ENCODE assay signal across 23 mouse cellular contexts in genomic region chr3:108202506-108202905, GRCm38 (mm10). TPM values are rescaled to one million over a fixed set of nuclear protein-coding genes. Genes with fewer than 3 reads are reported as not detected.
DNase-seq lines count a peak whose midpoint lies in the region; ATAC-seq and TF ChIP-seq lines count a peak whose summit lies in the region.
"Had no signal": no experiment of that assay in that cellular context is flagged by ENCODE, and none has a peak within 500 bp of the region (broad histone marks: within the 10 kb centered on the region; RNA-seq: fewer than 3 reads in every experiment).

No protein-coding gene starts in this region.

- no peak for TF ChIP-seq CTCF in cerebellum, adult 2 months (IDR thresholded peaks at IDR 0.05; ENCODE audit: borderline replicate concordance, insufficient read depth, low read depth, low read length)
- TF ChIP-seq CTCF in midbrain, postnatal 0 days (IDR thresholded peaks at IDR 0.05), result no peak

- no peaks in the 10 kb centered on the region for H3K27me3 ChIP-seq in cerebellum, adult 2 months (ENCODE audit: control insufficient read depth, insufficient read depth, low read length)
- no peaks in the 10 kb centered on the region for H3K27me3 ChIP-seq in liver, embryonic 13.5 days
- no peaks in the 10 kb centered on the region for H3K27me3 ChIP-seq in limb, embryonic 13.5 days
- H3K27me3 ChIP-seq in midbrain, postnatal 0 days (ENCODE audit: insufficient read depth, low read length), result no peaks in the 10 kb centered on the region
- H3K27me3 ChIP-seq: hindbrain, embryonic 15.5 days; intestine, embryonic 15.5 days; midbrain, embryonic 15.5 days; neural tube, embryonic 15.5 days had no signal

- peaks cover 41% of the 10 kb centered on the region for H3K36me3 ChIP-seq in liver, embryonic 13.5 days
- H3K36me3 ChIP-seq in limb, embryonic 13.5 days, result peaks cover 65% of the 10 kb centered on the region
- H3K36me3 ChIP-seq in midbrain, postnatal 0 days (ENCODE audit: insufficient read depth, low read length), result peaks cover 40% of the 10 kb centered on the region

- H3K9me3 ChIP-seq in liver, embryonic 13.5 days (replicated peaks), result no peaks in the 10 kb centered on the region
- H3K9me3 ChIP-seq in limb, embryonic 13.5 days, result no peaks in the 10 kb centered on the region
- no peaks in the 10 kb centered on the region for H3K9me3 ChIP-seq in midbrain, postnatal 0 days (ENCODE audit: low read length)
- H3K9me3 ChIP-seq: G1E; hindbrain, embryonic 15.5 days; intestine, embryonic 15.5 days; midbrain, embryonic 15.5 days; neural tube, embryonic 15.5 days had no signal

- peak in 1 of 2 experiments; percentile 15 for DNase-seq in cerebellum, adult 2 months
- DNase-seq in cerebellum, adult 11 months, result no peak
- DNase-seq in liver, embryonic 13.5 days, result no peak
- DNase-seq in liver, result no peak
- peak; percentile 80 for DNase-seq in lung, postnatal 36 days
- no peak for DNase-seq in midbrain, postnatal 0 days (ENCODE audit: low spot score)
- no peak for DNase-seq in kidney, adult 11 months
- DNase-seq: adrenal gland, postnatal 14 days; gastrocnemius, postnatal 14 days; heart, adult 2 months; heart, postnatal 4 days; thymus, postnatal 25 days had no signal

- peak overlapping the region; percentile 25; the same call in 1 of the 2 replicates for H3K27ac ChIP-seq in cerebellum, adult 2 months (ENCODE audit: insufficient read depth, low read length)
- H3K27ac ChIP-seq in liver, embryonic 13.5 days, result peak overlapping the region; percentile 23; the same call in 1 of the 2 replicates
- H3K27ac ChIP-seq in limb, embryonic 13.5 days, result no peak overlapping the region
- H3K27ac ChIP-seq in midbrain, postnatal 0 days (ENCODE audit: low read depth, low read length), result no peak overlapping the region
- H3K27ac ChIP-seq: heart, adult 2 months; hindbrain, embryonic 15.5 days; intestine, embryonic 15.5 days; kidney, postnatal 0 days; liver, embryonic 14.5 days; midbrain, embryonic 15.5 days; neural tube, embryonic 15.5 days had no signal

- peaks cover 32% of the 10 kb centered on the region for H3K4me1 ChIP-seq in cerebellum, adult 2 months (ENCODE audit: control insufficient read depth, insufficient read depth, low read length)
- peaks cover 44% of the 10 kb centered on the region for H3K4me1 ChIP-seq in liver, embryonic 13.5 days (replicated peaks)
- peaks cover 49% of the 10 kb centered on the region for H3K4me1 ChIP-seq in limb, embryonic 13.5 days
- H3K4me1 ChIP-seq in midbrain, postnatal 0 days (ENCODE audit: insufficient read depth, low read length), result no peaks in the 10 kb centered on the region

- peak overlapping the region; percentile 10; the same call in 1 of the 2 replicates for H3K9ac ChIP-seq in liver, embryonic 13.5 days
- peak overlapping the region; percentile 19; the same call in 1 of the 2 replicates for H3K9ac ChIP-seq in limb, embryonic 13.5 days
- H3K9ac ChIP-seq in midbrain, postnatal 0 days (replicated peaks; ENCODE audit: low read length, poor library complexity, severe bottlenecking), result no peak overlapping the region
- H3K9ac ChIP-seq: hindbrain, embryonic 15.5 days; intestine, embryonic 15.5 days; liver, embryonic 14.5 days; midbrain, embryonic 15.5 days; neural tube, embryonic 15.5 days had no signal

- ATAC-seq in liver, embryonic 13.5 days (ENCODE audit: low read depth), result no peak
- ATAC-seq in limb, embryonic 13.5 days (ENCODE audit: low FRiP score, low read depth), result no peak
- ATAC-seq in midbrain, postnatal 0 days (ENCODE audit: low FRiP score), result no peak
- ATAC-seq: activated CD4-positive, CD25-positive, alpha-beta regulatory T cell, adult 4 months; forebrain, embryonic 14.5 days; intestine, embryonic 15.5 days; midbrain, embryonic 15.5 days had no signal

- no peak for TF ChIP-seq POLR2A in cerebellum, adult 2 months (IDR thresholded peaks at IDR 0.05; ENCODE audit: borderline replicate concordance, insufficient read depth, low read length)

- no peak overlapping the region for H3K4me3 ChIP-seq in cerebellum, adult 2 months (replicated peaks; ENCODE audit: insufficient read depth, low read depth, low read length)
- no peak overlapping the region for H3K4me3 ChIP-seq in liver, embryonic 13.5 days (replicated peaks)
- no peak overlapping the region for H3K4me3 ChIP-seq in limb, embryonic 13.5 days
- no peak overlapping the region for H3K4me3 ChIP-seq in midbrain, postnatal 0 days (ENCODE audit: low read depth, low read length)
- H3K4me3 ChIP-seq: heart, adult 2 months; hindbrain, embryonic 15.5 days; intestine, embryonic 15.5 days; midbrain, embryonic 15.5 days; neural tube, embryonic 15.5 days had no signal

- H3K4me2 ChIP-seq in liver, embryonic 13.5 days, result no peak overlapping the region
- no peak overlapping the region for H3K4me2 ChIP-seq in limb, embryonic 13.5 days (replicated peaks)
- no peak overlapping the region for H3K4me2 ChIP-seq in midbrain, postnatal 0 days (ENCODE audit: low read depth, low read length, poor library complexity, severe bottlenecking)
- H3K4me2 ChIP-seq: hindbrain, embryonic 15.5 days; intestine, embryonic 15.5 days; midbrain, embryonic 15.5 days; neural tube, embryonic 15.5 days had no signal

RNA-seq across cellular contexts. Expression of gene Cyb561d1, which starts 1.5 kb away (rescaled TPM):
- polyA plus RNA-seq in cerebellum, adult 2 months (2012; rRNA removed), result 13.1 and 13.8 TPM in 2 replicates
- polyA plus RNA-seq in liver, embryonic 13.5 days (2015; fragmentation: Nextera tagmentation; extraction: Ambion mirVana), result 1.7 and 2.0 TPM in 2 replicates
- 1.8 and 2.1 TPM in 2 replicates for polyA plus RNA-seq in limb, embryonic 13.5 days (2015; fragmentation: Nextera tagmentation; extraction: Ambion mirVana)
- total RNA-seq in midbrain, postnatal 0 days (2014; rRNA removed), result 3.7 and 4.9 TPM in 2 replicates
- polyA plus RNA-seq in midbrain, postnatal 0 days (2015; fragmentation: Nextera tagmentation; extraction: Ambion mirVana), result 3.5 and 4.0 TPM in 2 replicates

RNA-seq across cellular contexts. Expression of gene Atxn7l2, which starts 8.2 kb away (rescaled TPM):
- polyA plus RNA-seq in cerebellum, adult 2 months (2012; rRNA removed), result 25.9 and 26.9 TPM in 2 replicates
- polyA plus RNA-seq in liver, embryonic 13.5 days (2015; fragmentation: Nextera tagmentation; extraction: Ambion mirVana), result 3.1 and 3.3 TPM in 2 replicates
- polyA plus RNA-seq in limb, embryonic 13.5 days (2015; fragmentation: Nextera tagmentation; extraction: Ambion mirVana), result 25.4 and 26.7 TPM in 2 replicates
- 22.5 and 24.9 TPM in 2 replicates for total RNA-seq in midbrain, postnatal 0 days (2014; rRNA removed)
- polyA plus RNA-seq in midbrain, postnatal 0 days (2015; fragmentation: Nextera tagmentation; extraction: Ambion mirVana), result 16.1 and 19.3 TPM in 2 replicates

RNA-seq across cellular contexts. Expression of gene Amigo1, which starts 16.4 kb away (rescaled TPM):
- polyA plus RNA-seq in cerebellum, adult 2 months (2012; rRNA removed), result 50.8 and 53.5 TPM in 2 replicates
- polyA plus RNA-seq in liver, embryonic 13.5 days (2015; fragmentation: Nextera tagmentation; extraction: Ambion mirVana), result 0.35 and 0.51 TPM in 2 replicates
- polyA plus RNA-seq in limb, embryonic 13.5 days (2015; fragmentation: Nextera tagmentation; extraction: Ambion mirVana), result 4.3 and 4.4 TPM in 2 replicates
- 35.5 and 37.8 TPM in 2 replicates for total RNA-seq in midbrain, postnatal 0 days (2014; rRNA removed)
- 12.2 and 12.6 TPM in 2 replicates for polyA plus RNA-seq in midbrain, postnatal 0 days (2015; fragmentation: Nextera tagmentation; extraction: Ambion mirVana)

RNA-seq across cellular contexts. Expression of gene Sypl2, which starts 23.9 kb away (rescaled TPM):
- polyA plus RNA-seq in cerebellum, adult 2 months (2012; rRNA removed), result 2.4 TPM in 2 replicates
- polyA plus RNA-seq in liver, embryonic 13.5 days (2015; fragmentation: Nextera tagmentation; extraction: Ambion mirVana), result 0.05 and 0.07 TPM in 2 replicates
- polyA plus RNA-seq in limb, embryonic 13.5 days (2015; fragmentation: Nextera tagmentation; extraction: Ambion mirVana), result 1.4 and 1.7 TPM in 2 replicates
- 0.42 and 0.55 TPM in 2 replicates for total RNA-seq in midbrain, postnatal 0 days (2014; rRNA removed)
- polyA plus RNA-seq in midbrain, postnatal 0 days (2015; fragmentation: Nextera tagmentation; extraction: Ambion mirVana), result 0.10 and 0.17 TPM in 2 replicates
- total RNA-seq: megakaryocyte-erythroid progenitor cell, adult 5-6 weeks had no signal
- polyA plus RNA-seq: activated CD4-positive, CD25-positive, alpha-beta regulatory T cell, adult 4 months; G1E had no signal

RNA-seq across cellular contexts. Expression of gene Gpr61, which starts 47.8 kb away (rescaled TPM):
- 6.2 and 6.5 TPM in 2 replicates for polyA plus RNA-seq in cerebellum, adult 2 months (2012; rRNA removed)
- polyA plus RNA-seq in liver, embryonic 13.5 days (2015; fragmentation: Nextera tagmentation; extraction: Ambion mirVana), result not detected in 2 replicates
- polyA plus RNA-seq in limb, embryonic 13.5 days (2015; fragmentation: Nextera tagmentation; extraction: Ambion mirVana), result 0.09 and 0.19 TPM in 2 replicates
- 12.2 and 12.8 TPM in 2 replicates for total RNA-seq in midbrain, postnatal 0 days (2014; rRNA removed)
- polyA plus RNA-seq in midbrain, postnatal 0 days (2015; fragmentation: Nextera tagmentation; extraction: Ambion mirVana), result 7.8 and 8.4 TPM in 2 replicates
- total RNA-seq: adrenal gland, postnatal 14 days; heart, adult 2 months; heart, postnatal 4 days; megakaryocyte-erythroid progenitor cell, adult 5-6 weeks had no signal
- polyA plus RNA-seq: activated CD4-positive, CD25-positive, alpha-beta regulatory T cell, adult 4 months; G1E; kidney, postnatal 0 days had no signal

Comparison
In these comparisons a context has a peak if more than half of its experiments do, and no peak if none do; other contexts are left out.
1. H3K27ac ChIP-seq: peak in cerebellum, adult 2 months (single experiment) and liver, embryonic 13.5 days (single experiment); none in limb, embryonic 13.5 days (single experiment) and midbrain, postnatal 0 days (single experiment).